32 mouse cellular contexts compared by ENCODE assay signal in the genomic region with DNA sequence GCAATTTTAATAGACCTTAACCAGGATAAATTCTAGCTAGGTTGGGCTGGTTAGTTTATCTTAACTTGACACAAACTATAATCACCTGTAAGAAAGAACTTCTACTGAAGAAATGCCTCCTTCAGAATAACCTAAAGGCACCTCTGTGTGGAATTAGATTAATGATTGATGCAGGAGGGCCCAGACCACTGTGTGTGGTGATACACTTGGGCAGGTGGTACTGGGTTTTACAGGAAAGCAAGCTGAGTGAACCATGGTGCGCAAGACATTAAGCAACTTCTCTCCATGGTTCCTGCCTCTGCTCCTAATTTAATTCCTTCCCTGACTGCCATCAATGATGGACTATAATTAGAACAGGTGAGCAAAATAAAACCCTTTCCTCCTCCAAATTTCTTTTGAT.
"Had no signal": no experiment of that assay in that cellular context is flagged by ENCODE, and none has a peak within 500 bp of the region (broad histone marks: within the 10 kb centered on the region; RNA-seq: fewer than 3 reads in every experiment).

No protein-coding gene starts in this region.

- DNase-seq: left cerebral cortex, postnatal 4 days; liver; liver, embryonic 13.5 days; liver, postnatal 0 days; lung, adult 18-20 months; lung, adult 2 months; lung, embryonic 14.5 days; lung, postnatal 10 days; lung, postnatal 14 days; lung, postnatal 36 days; lung, postnatal 4 days; midbrain, embryonic 14.5 days had no signal

- H3K9ac ChIP-seq: limb, embryonic 12.5 days; limb, embryonic 13.5 days; limb, embryonic 15.5 days; liver, embryonic 12.5 days; liver, embryonic 13.5 days; liver, embryonic 14.5 days; liver, embryonic 15.5 days; liver, postnatal 0 days; lung, embryonic 14.5 days; lung, embryonic 15.5 days; midbrain, embryonic 12.5 days; midbrain, embryonic 13.5 days; midbrain, embryonic 15.5 days; neural tube, embryonic 12.5 days had no signal

- H3K4me2 ChIP-seq: limb, embryonic 12.5 days; limb, embryonic 13.5 days; limb, embryonic 15.5 days; liver, embryonic 11.5 days; liver, embryonic 12.5 days; liver, embryonic 13.5 days; liver, embryonic 15.5 days; lung, embryonic 14.5 days; lung, embryonic 15.5 days; midbrain, embryonic 11.5 days; midbrain, embryonic 12.5 days; midbrain, embryonic 13.5 days; midbrain, embryonic 15.5 days; neural tube, embryonic 12.5 days had no signal

- H3K4me3 ChIP-seq: limb, embryonic 10.5 days; limb, embryonic 12.5 days; limb, embryonic 13.5 days; limb, embryonic 15.5 days; liver, embryonic 12.5 days; liver, embryonic 13.5 days; liver, embryonic 15.5 days; lung, embryonic 15.5 days; megakaryocyte, embryonic 14.5 days; midbrain, embryonic 10.5 days; midbrain, embryonic 12.5 days; midbrain, embryonic 13.5 days; midbrain, embryonic 15.5 days; myocyte; neural tube, embryonic 12.5 days had no signal

- H3K27ac ChIP-seq: limb, embryonic 10.5 days; limb, embryonic 12.5 days; limb, embryonic 13.5 days; limb, embryonic 15.5 days; liver, embryonic 12.5 days; liver, embryonic 13.5 days; liver, embryonic 14.5 days; liver, embryonic 15.5 days; lung, embryonic 15.5 days; macrophage; midbrain, embryonic 10.5 days; midbrain, embryonic 12.5 days; midbrain, embryonic 13.5 days; midbrain, embryonic 15.5 days; neural tube, embryonic 12.5 days had no signal

- H3K9me3 ChIP-seq: limb, embryonic 10.5 days; limb, embryonic 12.5 days; limb, embryonic 13.5 days; limb, embryonic 15.5 days; liver, embryonic 12.5 days; liver, embryonic 13.5 days; liver, embryonic 15.5 days; lung, embryonic 15.5 days; midbrain, embryonic 10.5 days; midbrain, embryonic 12.5 days; midbrain, embryonic 13.5 days; midbrain, embryonic 15.5 days; neural tube, embryonic 12.5 days had no signal

- ATAC-seq: liver, embryonic 12.5 days; liver, postnatal 0 days; lung, postnatal 0 days; midbrain, embryonic 13.5 days; midbrain, embryonic 15.5 days; midbrain, embryonic 16.5 days had no signal

- H3K36me3 ChIP-seq: limb, embryonic 10.5 days; limb, embryonic 12.5 days; limb, embryonic 13.5 days; limb, embryonic 15.5 days; liver, embryonic 12.5 days; liver, embryonic 13.5 days; liver, embryonic 15.5 days; lung, embryonic 15.5 days; midbrain, embryonic 10.5 days; midbrain, embryonic 12.5 days; midbrain, embryonic 13.5 days; midbrain, embryonic 15.5 days; neural tube, embryonic 12.5 days had no signal

- H3K4me1 ChIP-seq: limb, embryonic 10.5 days; limb, embryonic 12.5 days; limb, embryonic 13.5 days; limb, embryonic 15.5 days; liver, embryonic 12.5 days; liver, embryonic 13.5 days; liver, embryonic 15.5 days; lung, embryonic 15.5 days; megakaryocyte, embryonic 14.5 days; midbrain, embryonic 10.5 days; midbrain, embryonic 12.5 days; midbrain, embryonic 13.5 days; midbrain, embryonic 15.5 days; neural tube, embryonic 12.5 days had no signal

- H3K27me3 ChIP-seq: limb, embryonic 12.5 days; limb, embryonic 13.5 days; limb, embryonic 15.5 days; liver, embryonic 12.5 days; liver, embryonic 13.5 days; liver, embryonic 15.5 days; lung, embryonic 15.5 days; megakaryocyte, embryonic 14.5 days; midbrain, embryonic 12.5 days; midbrain, embryonic 13.5 days; midbrain, embryonic 15.5 days; neural tube, embryonic 12.5 days had no signal
